Mouse (Mus musculus): ENCODE measurements around the gene Fam228a. TPM values are rescaled to one million over a fixed set of nuclear protein-coding genes. Genes with fewer than 3 reads are reported as not detected.

The Fam228a gene
- polyA plus RNA-seq, 1 experiment, result not detected

- Histone ChIP-seq H3K4me1 (ENCODE audit: control insufficient read depth, insufficient read depth, insufficient read length, low read length) (no peaks in the 10 kb centered on the region), H3K27ac (ENCODE audit: insufficient read depth, low read depth, low read length) (no peak overlapping the region), H3K27me3 (ENCODE audit: control insufficient read depth, insufficient read depth, low read length) (no peaks in the 10 kb centered on the region), H3K4me3 (ENCODE audit: low read depth, low read length) (no peak overlapping the region), H3K36me3 (ENCODE audit: control insufficient read depth, insufficient read depth, low read length) (peaks cover 28% of the 10 kb centered on the region)
- TF ChIP-seq POLR2A (IDR thresholded peaks at IDR 0.05; ENCODE audit: low read depth, low read length) (no peak), CTCF (IDR thresholded peaks at IDR 0.05; ENCODE audit: extremely low read depth, insufficient read length, insufficient replicate concordance, low read depth, low read length) (no peak)
- 73% methylated on average over 4 of the region's 4 CpGs for WGBS
These were observed 58.3 kb downstream of the Fam228a start for GRCm38 (mm10) chr12:4679971-4680370.

- Histone ChIP-seq H3K4me1 (ENCODE audit: control insufficient read depth, insufficient read depth, insufficient read length, low read length) (no peaks in the 10 kb centered on the region), H3K27me3 (ENCODE audit: control insufficient read depth, insufficient read depth, low read length) (no peaks in the 10 kb centered on the region), H3K4me3 (ENCODE audit: low read depth, low read length) (no peak overlapping the region), H3K36me3 (ENCODE audit: control insufficient read depth, insufficient read depth, low read length) (peaks cover 52% of the 10 kb centered on the region), H3K27ac (ENCODE audit: insufficient read depth, low read depth, low read length) (no peak overlapping the region)
- TF ChIP-seq POLR2A (IDR thresholded peaks at IDR 0.05; ENCODE audit: low read depth, low read length) (no peak), CTCF (IDR thresholded peaks at IDR 0.05; ENCODE audit: extremely low read depth, insufficient read length, insufficient replicate concordance, low read depth, low read length) (no peak)
- WGBS, result 94% methylated on average over 1 of the region's 1 CpGs
These were observed 61.9 kb downstream of the Fam228a start for GRCm38 (mm10) chr12:4676336-4676735.

- Histone ChIP-seq H3K4me3 (ENCODE audit: low read depth, low read length) (no peak overlapping the region), H3K27me3 (ENCODE audit: control insufficient read depth, insufficient read depth, low read length) (no peaks in the 10 kb centered on the region), H3K36me3 (ENCODE audit: control insufficient read depth, insufficient read depth, low read length) (peaks cover 44% of the 10 kb centered on the region), H3K27ac (ENCODE audit: insufficient read depth, low read depth, low read length) (no peak overlapping the region), H3K4me1 (ENCODE audit: control insufficient read depth, insufficient read depth, insufficient read length, low read length) (no peaks in the 10 kb centered on the region)
- WGBS, result 90% methylated on average over 5 of the region's 5 CpGs
- TF ChIP-seq CTCF (IDR thresholded peaks at IDR 0.05; ENCODE audit: extremely low read depth, insufficient read length, insufficient replicate concordance, low read depth, low read length), result no peak
- no peak for TF ChIP-seq POLR2A (IDR thresholded peaks at IDR 0.05; ENCODE audit: low read depth, low read length)
These were observed 72.6 kb downstream of the Fam228a start for GRCm38 (mm10) chr12:4665675-4666037.

GRCm38 (mm10) chr12:4664929-4665674, 73.1 kb downstream of the Fam228a start:
- Histone ChIP-seq H3K4me1 (ENCODE audit: control insufficient read depth, insufficient read depth, insufficient read length, low read length) (no peaks in the 10 kb centered on the region), H3K4me3 (ENCODE audit: low read depth, low read length) (no peak overlapping the region), H3K27me3 (ENCODE audit: control insufficient read depth, insufficient read depth, low read length) (no peaks in the 10 kb centered on the region), H3K36me3 (ENCODE audit: control insufficient read depth, insufficient read depth, low read length) (peaks cover 44% of the 10 kb centered on the region), H3K27ac (ENCODE audit: insufficient read depth, low read depth, low read length) (no peak overlapping the region)
- 87% methylated on average over 7 of the region's 7 CpGs for WGBS
- TF ChIP-seq POLR2A (IDR thresholded peaks at IDR 0.05; ENCODE audit: low read depth, low read length) (no peak), CTCF (IDR thresholded peaks at IDR 0.05; ENCODE audit: extremely low read depth, insufficient read length, insufficient replicate concordance, low read depth, low read length) (no peak)

Other genes with a start within 250 kb of the Fam228a start
- 7.2 and 10.2 TPM in 2 replicates for gene Itsn2, start 145.8 kb downstream of the Fam228a start, polyA plus RNA-seq (2012; rRNA removed)
- not detected in 2 replicates for gene Gm3625, start 145.5 kb downstream of the Fam228a start, polyA plus RNA-seq (2012; rRNA removed)
- not detected in 2 replicates for gene Pfn4, start 30.6 kb upstream of the Fam228a start, polyA plus RNA-seq (2012; rRNA removed)
- 0.33 TPM in 1 of 2 replicates, not detected in the other for gene Fam228b, start 30.8 kb upstream of the Fam228a start, polyA plus RNA-seq (2012; rRNA removed)
- gene Sf3b6, start 79.1 kb upstream of the Fam228a start, polyA plus RNA-seq (2012; rRNA removed), result 21.5 and 36.9 TPM in 2 replicates
- gene Fkbp1b, start 103.2 kb upstream of the Fam228a start, polyA plus RNA-seq (2012; rRNA removed), result 0.93 and 1.7 TPM in 2 replicates
- gene Wdcp, start 104.9 kb upstream of the Fam228a start, polyA plus RNA-seq (2012; rRNA removed), result 1.5 and 1.6 TPM in 2 replicates
- gene Mfsd2b, start 135.9 kb upstream of the Fam228a start, polyA plus RNA-seq (2012; rRNA removed), result 1.7 and 6.1 TPM in 2 replicates
- gene Ubxn2a, start 169.3 kb upstream of the Fam228a start, polyA plus RNA-seq (2012; rRNA removed), result 3.4 and 12.2 TPM in 2 replicates
- gene Atad2b, start 178.9 kb upstream of the Fam228a start, polyA plus RNA-seq (2012; rRNA removed), result 4.7 and 19.7 TPM in 2 replicates

All from small intestine, adult 2 months (tissue).